Mouse (Mus musculus): ENCODE data around the gene Tmem251. TPM values are rescaled to one million over a fixed set of nuclear protein-coding genes. Genes with fewer than 3 reads are reported as not detected.

Gene Tmem251
- total RNA-seq, 2 experiments from 2014 or later, result 5.3 to 6.0 TPM

Other genes starting within 250 kb of the Tmem251 start
- 100 to 1,000 TPM; 105 to 113 TPM for gene Chga, start 188.8 kb upstream of the Tmem251 start, total RNA-seq (2021)
- 10 to 100 TPM; 80.2 to 88.1 TPM for gene Itpk1, start 38.8 kb upstream of the Tmem251 start, total RNA-seq (2021)
- gene Moap1, start 101 bp upstream of the Tmem251 start, total RNA-seq (2021), result 10 to 100 TPM; 28.3 to 30.3 TPM
- not detected for gene Gm28051, start 14.0 kb downstream of the Tmem251 start, total RNA-seq (2021)
- 10 to 100 TPM; 20.4 to 21.5 TPM for gene Gon7, start 14.0 kb downstream of the Tmem251 start, total RNA-seq (2021)
- 10 to 100 TPM; 30.9 to 31.3 TPM for gene Ubr7, start 14.2 kb downstream of the Tmem251 start, total RNA-seq (2021)
- 10 to 100 TPM; 17.0 to 17.4 TPM for gene Gm20604, start 14.9 kb downstream of the Tmem251 start, total RNA-seq (2021)
- gene Btbd7, start 134.7 kb downstream of the Tmem251 start, total RNA-seq (2021), result 10 to 100 TPM; 30.7 to 32.7 TPM
- not detected for gene Cox8c, start 155.6 kb downstream of the Tmem251 start, total RNA-seq (2021)
- 10 to 100 TPM; 43.4 to 44.6 TPM for gene Unc79, start 205.1 kb downstream of the Tmem251 start, total RNA-seq (2021)